Comparison of ENCODE assay signal across 16 mouse cellular contexts in the genomic region with DNA sequence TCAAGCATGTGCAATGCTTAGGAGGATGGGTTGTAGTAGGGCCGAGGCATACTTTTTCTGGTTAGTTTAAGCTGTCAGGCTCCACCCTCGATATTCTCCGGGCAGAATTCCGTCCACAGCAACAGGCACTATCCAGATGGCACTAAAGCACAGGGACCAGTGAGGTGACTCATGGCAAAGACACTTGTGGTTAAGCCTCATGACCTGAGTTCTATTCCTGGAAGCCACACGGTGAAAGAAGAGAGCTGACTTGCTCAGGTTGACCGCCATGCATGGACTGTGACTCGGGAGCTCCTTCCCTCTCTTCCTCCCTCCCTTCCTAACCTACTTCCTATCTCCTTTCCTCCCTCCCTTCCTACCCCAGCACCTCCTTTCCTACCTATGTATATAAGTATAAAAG. TPM values are rescaled to one million over a fixed set of nuclear protein-coding genes. Genes with fewer than 3 reads are reported as not detected.
"Had no signal": no experiment of that assay in that cellular context is flagged by ENCODE, and none has a peak within 500 bp of the region (broad histone marks: within the 10 kb centered on the region; RNA-seq: fewer than 3 reads in every experiment).

No protein-coding gene starts in this region.

- H3K4me2 ChIP-seq: limb, embryonic 12.5 days; liver, embryonic 13.5 days; midbrain, embryonic 12.5 days had no signal

- ATAC-seq: liver, postnatal 0 days; midbrain, embryonic 16.5 days had no signal

- H3K27ac ChIP-seq: kidney, postnatal 0 days; layer of hippocampus, adult 2 months; limb, embryonic 12.5 days; liver, embryonic 13.5 days; midbrain, embryonic 12.5 days had no signal

- H3K4me1 ChIP-seq: limb, embryonic 12.5 days; liver, embryonic 13.5 days; midbrain, embryonic 12.5 days had no signal

- H3K4me3 ChIP-seq: layer of hippocampus, adult 2 months; limb, embryonic 12.5 days; liver, embryonic 13.5 days; midbrain, embryonic 12.5 days had no signal

- H3K9me3 ChIP-seq: limb, embryonic 12.5 days; liver, embryonic 13.5 days; midbrain, embryonic 12.5 days had no signal

- H3K9ac ChIP-seq: limb, embryonic 12.5 days; liver, embryonic 13.5 days; liver, postnatal 0 days; midbrain, embryonic 12.5 days had no signal

- H3K36me3 ChIP-seq: limb, embryonic 12.5 days; liver, embryonic 13.5 days; midbrain, embryonic 12.5 days had no signal

- DNase-seq: kidney, adult 9 months; kidney, postnatal 4 days; liver; liver, embryonic 13.5 days; liver, postnatal 0 days; right cerebral cortex, postnatal 25 days; thymus, postnatal 14 days had no signal

- H3K27me3 ChIP-seq: limb, embryonic 12.5 days; liver, embryonic 13.5 days; midbrain, embryonic 12.5 days had no signal

RNA-seq across cellular contexts. Expression of a gene that starts 41.0 kb away (rescaled TPM):
- total RNA-seq: layer of hippocampus, adult 2 months; layer of hippocampus, postnatal 10 days; left cerebral cortex, postnatal 36 days; megakaryocyte-erythroid progenitor cell, adult 5-6 weeks had no signal
- polyA plus RNA-seq: kidney, postnatal 0 days; limb, embryonic 12.5 days; liver, embryonic 13.5 days; liver, postnatal 0 days; lung, embryonic 16.5 days had no signal
